Mouse (Mus musculus): ENCODE measurements around the gene Pycr1.
"Not testable (repeated sequence)": the region's sequence is repeated elsewhere in the genome, so short reads cannot be mapped to it uniquely, and the experiment has no call there.

Gene Pycr1
- long read RNA-seq, experiment 1, partial matches to known transcripts, result 0 of 1 reads
- long read RNA-seq, experiment 1, other reads (novel, unspliced or antisense), result 1 of 1 reads
- long read RNA-seq, experiment 2, partial matches to known transcripts, result 0 of 2 reads
- long read RNA-seq, experiment 2, other reads (novel, unspliced or antisense), result 0 of 2 reads

DNA sequence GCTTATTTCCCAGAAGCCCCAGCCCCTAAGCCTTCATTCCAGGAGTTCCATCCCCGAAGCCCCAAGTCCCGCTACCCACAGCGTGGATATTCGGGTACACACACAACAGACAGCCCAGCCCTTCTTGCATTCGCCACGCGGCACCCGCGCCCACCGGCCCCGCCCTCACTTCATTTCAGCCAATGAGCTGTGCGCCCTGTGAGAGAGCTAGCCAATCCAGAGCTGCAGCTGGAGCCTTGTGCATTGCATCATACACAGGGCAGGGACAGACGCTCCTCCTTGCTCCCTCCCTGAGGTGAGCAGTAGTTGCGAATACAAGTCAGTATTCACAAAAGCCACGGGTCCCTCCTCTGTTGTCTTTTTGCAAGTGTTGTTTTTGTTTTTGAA is at the start of gene Pycr1:
Gene Pycr1 (minus strand): TSS at position 169 of the 387 bp plus-strand sequence.
- intact Hi-C loops (cut with DNase I), result no loop called here

GRCm38 (mm10) chr11:120692471-120693011 is 49.0 kb upstream of the Pycr1 start:
- intact Hi-C loops (cut with DNase I), result no loop called here

DNA sequence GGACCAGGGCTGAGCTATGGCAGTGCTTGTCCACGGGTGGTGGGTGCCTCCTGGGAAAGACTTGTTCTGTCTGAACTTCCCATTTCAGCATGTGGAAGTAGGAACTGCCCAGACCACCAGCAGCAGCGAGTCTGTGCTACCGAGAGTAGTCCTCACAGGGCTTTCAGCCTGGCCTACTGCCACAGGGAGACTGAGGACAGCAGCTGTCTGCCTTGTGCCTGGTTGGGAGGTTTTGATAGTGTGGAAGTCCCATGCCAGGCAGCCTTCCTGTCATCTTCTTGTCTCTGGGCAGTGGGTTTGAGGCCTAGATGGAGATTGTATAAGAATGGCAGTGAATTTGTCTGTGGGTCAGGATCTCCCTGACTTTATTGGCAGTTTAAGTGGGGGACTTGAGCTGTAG is 45.8 kb upstream of the Pycr1 start:
- intact Hi-C loops (cut with DNase I), result no loop called here

- intact Hi-C loops (cut with DNase I), result no loop called here
Measured at GRCm38 (mm10) chr11:120686650-120687272, 43.2 kb upstream of the Pycr1 start.

DNA sequence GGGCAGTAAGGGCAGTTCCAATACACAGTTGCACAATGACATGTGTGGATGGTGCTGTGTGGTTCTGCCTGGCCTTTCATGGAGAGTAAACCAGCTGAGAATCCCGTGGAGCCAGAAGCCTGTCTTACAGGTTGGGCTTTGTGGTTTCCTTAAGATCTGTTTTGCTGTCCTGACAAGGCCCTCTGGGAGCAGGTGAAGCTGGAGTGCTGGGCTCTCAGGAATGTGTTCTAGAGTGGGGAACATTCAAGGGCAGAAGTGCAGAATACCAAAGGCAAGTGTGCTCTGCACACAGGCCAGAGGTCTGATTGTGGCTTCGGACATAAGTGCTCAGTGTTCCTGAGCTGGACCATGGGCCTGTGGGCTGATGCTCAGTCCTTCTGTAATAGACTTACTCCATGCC is 41.1 kb upstream of the Pycr1 start:
- intact Hi-C loops (cut with DNase I), result no loop called here

GRCm38 (mm10) chr11:120684086-120684485 is 40.5 kb upstream of the Pycr1 start:
- intact Hi-C loops (cut with DNase I), result no loop called here

DNA sequence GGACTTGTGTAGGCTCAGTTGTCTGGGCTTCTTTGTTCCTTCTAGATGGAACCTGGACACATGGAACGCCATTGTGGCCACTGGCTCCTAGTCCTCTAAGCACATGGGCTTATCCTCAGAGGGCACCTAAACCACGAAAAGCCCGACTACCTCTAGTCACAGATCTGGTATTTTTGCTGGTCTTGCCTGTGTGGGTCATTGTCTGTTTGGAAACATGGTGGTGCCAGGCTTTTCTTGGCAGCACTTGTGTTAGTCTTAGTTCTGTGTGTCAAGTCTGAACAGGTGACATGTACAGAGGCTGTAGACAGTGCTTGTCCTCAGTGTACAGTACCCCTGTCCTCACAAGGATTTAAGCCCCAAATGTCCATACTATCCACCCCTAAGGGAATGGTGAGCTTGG is 40.0 kb upstream of the Pycr1 start:
- intact Hi-C loops (cut with DNase I), result no loop called here

DNA sequence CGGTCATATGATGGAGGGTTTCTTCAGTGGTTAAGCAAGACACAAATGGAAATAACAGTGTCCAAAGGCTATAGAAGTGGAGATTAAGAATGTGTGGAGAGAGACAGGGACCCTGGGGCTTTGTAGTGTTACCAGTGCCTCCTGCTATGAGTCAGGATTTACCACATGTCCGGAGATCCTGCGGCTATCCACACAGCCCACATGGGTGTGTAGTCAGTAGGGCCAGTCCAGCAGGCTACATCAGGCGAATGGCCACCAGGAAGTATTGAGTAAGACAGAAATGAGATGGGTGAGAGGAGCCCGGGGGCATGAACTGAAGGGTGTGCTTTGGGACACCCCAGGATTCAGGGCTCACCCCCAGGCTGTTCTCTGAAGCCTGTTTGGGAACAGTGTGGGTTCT is 39.1 kb upstream of the Pycr1 start:
- intact Hi-C loops (cut with DNase I), result no loop called here

DNA sequence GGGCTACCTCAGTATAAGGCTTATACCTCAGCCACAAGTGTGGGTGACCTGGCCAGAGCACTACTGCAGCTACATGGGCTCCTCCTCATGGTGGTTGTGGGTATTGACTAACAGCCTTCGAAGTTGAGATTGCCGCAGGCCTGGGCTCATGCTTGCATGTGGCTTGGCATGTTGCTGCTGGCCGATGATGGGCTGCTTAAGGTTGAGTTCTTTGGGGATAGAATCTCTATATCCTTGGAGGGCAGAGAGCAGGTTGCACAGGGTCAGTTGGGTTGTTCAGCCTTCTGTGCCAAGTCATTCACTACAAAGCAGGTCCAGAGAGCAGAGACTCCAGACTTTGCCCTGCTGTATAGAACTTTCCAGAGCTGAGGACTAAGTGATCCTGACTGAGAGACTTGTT is 36.3 kb upstream of the Pycr1 start:
- intact Hi-C loops (cut with DNase I), result no loop called here

DNA sequence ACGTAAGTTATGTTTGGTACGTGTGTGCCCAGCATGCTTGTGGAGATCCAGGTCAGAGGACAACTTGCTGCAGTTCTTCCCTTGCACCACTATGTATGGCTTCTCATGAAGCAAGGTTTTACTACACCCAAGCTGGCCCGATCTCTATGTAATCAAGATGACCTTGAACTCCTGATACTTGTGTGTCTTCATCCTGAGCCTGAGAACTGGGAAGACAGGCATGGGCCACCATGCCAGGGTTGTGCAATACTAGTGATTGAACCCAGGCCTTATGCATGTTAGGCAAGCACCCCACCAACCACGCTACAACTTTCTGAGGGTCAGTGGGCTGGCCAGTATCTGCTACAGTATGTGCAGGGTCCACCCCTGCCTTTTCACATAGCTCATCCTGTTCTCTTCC is 33.4 kb upstream of the Pycr1 start:
- intact Hi-C loops (cut with DNase I), result no loop called here

DNA sequence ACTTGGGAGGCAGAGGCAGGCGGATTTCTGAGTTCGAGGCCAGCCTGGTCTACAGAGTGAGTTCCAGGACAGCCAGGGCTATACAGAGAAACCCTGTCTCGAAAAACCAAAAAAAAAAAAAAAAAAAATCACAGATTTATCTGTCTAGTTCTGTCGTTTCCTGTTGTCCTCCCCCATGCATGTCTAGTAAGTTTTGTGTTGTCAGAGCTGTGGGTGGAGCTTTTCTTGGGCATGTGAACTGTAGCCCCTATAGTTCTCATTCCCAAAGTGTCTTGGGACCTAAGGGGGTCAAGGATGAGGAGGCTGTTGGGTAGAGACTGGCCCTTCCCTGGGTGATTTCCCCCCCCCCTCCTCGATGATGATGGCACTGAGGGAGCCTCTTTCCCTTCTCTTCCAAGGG is 32.3 kb upstream of the Pycr1 start:
- intact Hi-C loops (cut with DNase I), result not testable (repeated sequence)

DNA sequence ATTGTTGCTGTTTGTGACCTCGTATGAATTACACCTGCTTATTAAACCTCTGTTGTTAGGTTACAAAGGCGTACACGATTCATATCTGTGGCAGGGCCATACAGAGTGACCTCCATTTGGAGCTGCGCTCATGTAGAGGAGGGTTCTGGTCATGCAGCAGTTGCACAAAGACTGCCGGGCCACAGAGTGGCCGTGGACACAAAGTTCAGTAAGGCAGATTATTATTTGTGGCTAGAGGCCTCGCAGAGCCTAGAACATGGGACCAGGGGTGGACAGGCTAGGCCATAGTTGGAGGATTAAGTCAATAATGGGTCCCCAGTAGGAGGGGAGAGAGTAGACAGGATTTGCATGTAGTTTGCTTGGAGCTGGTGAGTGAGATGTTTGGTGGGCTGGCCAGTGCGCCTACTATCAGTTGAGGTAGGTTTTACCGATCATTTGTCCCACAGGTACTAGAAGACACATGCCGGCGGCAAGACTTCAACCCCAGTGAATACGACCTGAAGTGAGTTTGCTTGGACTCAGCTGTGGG is 30.1 kb upstream of the Pycr1 start:
- intact Hi-C loops (cut with DNase I), result no loop called here

DNA sequence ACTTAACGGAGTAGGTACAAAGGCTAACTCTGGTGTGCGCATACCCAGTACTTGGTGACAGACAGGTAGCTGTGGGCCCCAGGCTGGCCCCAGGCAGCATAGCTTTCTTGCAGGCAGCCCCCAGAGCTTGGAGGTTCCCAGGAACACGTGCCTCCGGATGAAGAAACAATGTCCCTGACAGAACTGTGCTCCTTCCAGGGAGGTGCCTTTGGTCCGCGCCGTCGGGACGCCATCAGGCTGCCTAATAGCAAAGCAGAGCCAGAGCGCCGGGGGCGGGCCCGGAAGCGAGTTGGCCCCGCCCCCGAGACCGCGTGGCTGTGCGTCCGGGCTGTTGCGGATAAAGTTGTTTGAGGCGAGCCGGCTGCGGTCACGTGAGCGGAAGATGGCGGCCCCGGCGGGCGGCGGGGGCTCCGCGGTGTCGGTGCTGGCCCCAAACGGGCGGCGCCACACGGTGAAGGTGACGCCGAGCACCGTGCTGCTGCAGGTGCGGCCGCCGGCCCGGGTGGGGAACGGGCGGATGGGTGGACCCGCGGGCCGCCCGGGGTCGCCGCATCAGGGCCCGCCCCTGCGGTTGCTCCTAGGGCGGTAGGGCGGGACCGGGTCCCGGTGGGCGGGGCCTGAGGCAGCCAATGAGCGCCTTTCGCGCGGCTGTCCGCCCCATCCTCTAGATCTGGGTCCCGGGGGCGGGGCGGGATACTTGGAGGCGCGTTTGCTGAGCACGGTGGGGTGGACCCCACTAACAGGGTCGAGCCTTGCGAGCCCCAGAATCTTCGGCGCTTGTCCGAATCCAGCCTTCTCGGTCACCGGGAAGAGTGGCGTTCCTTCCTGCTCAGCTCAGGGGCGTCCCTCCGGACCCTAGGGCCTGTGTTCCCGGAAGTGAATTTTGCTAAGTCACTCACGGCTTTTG is 29.4 kb upstream of the Pycr1 start, which contains the start of gene Aspscr1:
Gene Aspscr1 (plus strand): TSS at position 287 of the 907 bp plus-strand sequence.
- intact Hi-C loops (cut with DNase I), result no loop called here

GRCm38 (mm10) chr11:120666617-120667016 is 23.0 kb upstream of the Pycr1 start:
- intact Hi-C loops (cut with DNase I), result no loop called here

DNA sequence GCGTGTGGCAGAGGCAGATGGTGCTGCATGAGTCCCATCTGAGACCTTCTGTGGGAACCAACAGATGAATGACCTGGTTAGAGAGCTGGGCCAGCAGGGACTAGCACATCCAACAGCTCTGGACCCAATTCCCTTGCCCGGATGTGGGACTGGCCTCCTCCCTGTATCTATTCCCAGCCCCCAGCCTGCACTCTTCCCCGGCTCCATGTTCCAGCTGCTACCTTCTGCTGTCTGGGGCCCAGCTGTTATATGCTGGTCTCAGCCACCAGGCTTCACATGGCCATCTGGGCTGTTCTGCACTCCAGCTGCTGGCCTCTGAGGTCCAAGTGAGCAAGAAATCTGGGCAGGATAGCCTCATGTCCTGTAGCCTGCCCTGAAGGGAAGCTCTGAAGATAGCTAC is 21.8 kb upstream of the Pycr1 start:
- intact Hi-C loops (cut with DNase I), result no loop called here

DNA sequence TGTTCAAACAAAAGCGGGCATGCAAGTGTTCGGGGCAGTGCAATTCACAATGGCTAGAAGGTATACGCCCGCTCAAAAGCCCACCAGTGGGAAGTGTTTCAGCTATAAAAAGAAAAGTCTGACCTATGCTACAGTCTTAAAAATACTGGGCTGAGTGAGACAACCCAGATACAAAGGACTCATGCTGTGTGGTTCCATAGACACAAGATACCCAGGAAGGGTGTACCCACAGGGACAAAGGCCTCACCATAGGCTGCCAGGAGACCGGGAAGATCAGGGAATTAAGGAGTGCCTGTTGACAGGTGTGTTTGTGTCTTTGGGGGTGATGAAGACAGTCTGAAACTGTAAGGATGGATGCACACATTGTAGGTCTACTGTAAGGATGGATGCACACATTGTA is 20.1 kb upstream of the Pycr1 start:
- intact Hi-C loops (cut with DNase I), result no loop called here

- intact Hi-C loops (cut with DNase I), result no loop called here
Measured at GRCm38 (mm10) chr11:120662759-120663158, 19.2 kb upstream of the Pycr1 start.

- intact Hi-C loops (cut with DNase I), result no loop called here
Measured at GRCm38 (mm10) chr11:120661076-120661460, 17.5 kb upstream of the Pycr1 start, which contains the start of gene Notum. Gene Notum (minus strand): TSS chr11:120661175.

DNA sequence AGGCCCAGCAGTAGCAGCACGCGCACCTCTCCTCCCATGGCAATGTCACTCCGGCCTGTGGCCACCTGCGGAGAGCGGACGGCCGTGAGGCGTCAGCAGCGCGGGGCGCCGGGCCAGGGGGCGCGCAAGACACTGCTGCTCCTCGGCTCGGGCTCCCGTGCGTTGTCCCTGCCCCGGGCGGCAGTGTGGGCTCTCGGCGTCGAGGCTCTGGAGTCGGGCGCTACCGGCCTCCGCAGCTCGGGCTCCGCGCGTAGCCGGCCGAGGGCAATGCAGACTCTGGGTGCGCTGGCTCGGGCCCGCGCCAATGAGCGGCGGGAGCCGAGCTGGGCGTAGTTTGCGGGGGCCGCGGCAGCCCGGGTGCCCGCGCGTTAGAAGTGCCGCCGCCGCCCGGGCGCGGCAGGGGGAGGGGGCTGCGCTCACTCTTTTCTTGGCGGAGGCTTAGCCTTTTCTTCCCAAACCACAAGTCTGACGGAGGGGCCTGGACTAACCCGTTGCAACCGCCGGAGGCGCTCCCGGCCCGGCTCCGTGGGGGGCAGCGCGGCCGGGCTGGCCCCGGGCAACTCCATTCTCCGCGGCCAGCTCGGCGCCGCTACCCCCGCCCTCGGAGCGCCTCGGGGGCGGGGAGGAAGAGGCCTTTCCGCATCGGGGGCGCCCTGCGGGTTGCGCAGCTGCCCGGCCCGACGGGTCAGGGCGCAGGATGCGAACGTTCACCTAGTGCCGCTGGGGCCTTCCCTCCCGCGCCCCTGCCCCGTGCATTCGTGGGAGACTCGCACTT is 16.9 kb upstream of the Pycr1 start:
- intact Hi-C loops (cut with DNase I), result no loop called here

GRCm38 (mm10) chr11:120659509-120660300 is 16.1 kb upstream of the Pycr1 start:
- intact Hi-C loops (cut with DNase I), result loop anchor here (2.0 to 5.0 kb wide), 2 partner anchors 53 to 118 kb away; partner anchors contain the start of genes Cenpx and Lrrc45

Measured in adrenal gland (tissue).